Mouse (Mus musculus) heart, embryonic 15.5 days (tissue): ENCODE measurements around the gene Hmga1. TPM values are rescaled to one million over a fixed set of nuclear protein-coding genes. Genes with fewer than 3 reads are reported as not detected.
A peak's percentile ranks its signal among the peaks of the same experiment; 100 is the strongest.

ENCODE experiments used
- ATAC-seq: fragments of 200-750 bp; cut with Nextera tagmentation; replicated peaks from 2 replicates; pipeline ENCODE4 v1.8.0; 2017; ENCODE audit warnings: low read depth, moderate TSS enrichment; ENCODE audit not compliant: insufficient number of reproducible peaks, insufficient read depth, low FRiP score
- H3K27ac ChIP-seq: fragments of 300-500 bp; sonication (generic); 2 replicates; pipeline ENCODE4 v1.5.1; 2015; ENCODE audit warnings: mild to moderate bottlenecking, inconsistent platforms
- H3K27me3 ChIP-seq: fragments of 300-500 bp; sonication (generic); 2 replicates; pipeline ENCODE4 v1.6.1; 2015; ENCODE audit warnings: inconsistent platforms
- H3K36me3 ChIP-seq: fragments of 300-500 bp; sonication (generic); 2 replicates; pipeline ENCODE4 v1.6.1; 2015; ENCODE audit warnings: mild to moderate bottlenecking, inconsistent platforms
- H3K4me1 ChIP-seq: fragments of 300-500 bp; sonication (generic); replicated peaks from 2 replicates; pipeline ENCODE4 v1.6.1; 2015; ENCODE audit warnings: inconsistent platforms
- H3K4me2 ChIP-seq: fragments of 300-500 bp; sonication (generic); 2 replicates; pipeline ENCODE4 v1.6.1; 2015; ENCODE audit warnings: inconsistent platforms, mild to moderate bottlenecking, moderate library complexity
- H3K4me3 ChIP-seq: fragments of 300-500 bp; sonication (generic); 2 replicates; pipeline ENCODE4 v1.5.1; 2015; ENCODE audit warnings: mild to moderate bottlenecking, inconsistent platforms
- H3K9ac ChIP-seq: fragments of 300-500 bp; sonication (generic); 2 replicates; pipeline ENCODE4 v1.6.1; 2015; ENCODE audit warnings: mild to moderate bottlenecking, inconsistent platforms
- H3K9me3 ChIP-seq: fragments of 300-500 bp; sonication (generic); replicated peaks from 2 replicates; pipeline ENCODE4 v1.6.1; 2016; ENCODE audit warnings: inconsistent platforms
- WGBS: fragments of 180-500 bp; shearing (Covaris S2); methylation state at CpG from one replicate; pipeline ENCODE4 v1.1.7; 2015; ENCODE audit warnings: mixed read lengths; 5-methylcytosine and 5-hydroxymethylcytosine counted together
- polyA plus RNA-seq: library from polyadenylated mRNA; unstranded; fragments of >200 nt; fragmentation: Nextera tagmentation; extraction: Ambion mirVana; gene quantifications from 2 replicates; pipeline ENCODE4 v1.2.1, GENCODE M21; 2015

Gene Hmga1
- polyA plus RNA-seq, 1 experiment from 2014 or later: 95.0 TPM

- no peak for ATAC-seq
- Histone ChIP-seq H3K4me3 (no peak overlapping the region), H3K4me1 (peaks cover 43% of the 10 kb centered on the region), H3K27ac (no peak overlapping the region), H3K9ac (no peak overlapping the region), H3K27me3 (no peaks in the 10 kb centered on the region), H3K4me2 (no peak overlapping the region), H3K9me3 (no peaks in the 10 kb centered on the region), H3K36me3 (peaks cover 68% of the 10 kb centered on the region)
- 93% methylated on average over 10 of the region's 10 CpGs for WGBS
Measured at GRCm38 (mm10) chr17:27578487-27578886, 22.2 kb downstream of the Hmga1 start.

GRCm38 (mm10) chr17:27579816-27580215 lies 23.5 kb downstream of the Hmga1 start:
- ATAC-seq: no peak
- Histone ChIP-seq H3K9ac (no peak overlapping the region), H3K4me1 (peaks cover 37% of the 10 kb centered on the region), H3K4me2 (no peak overlapping the region), H3K4me3 (no peak overlapping the region), H3K9me3 (no peaks in the 10 kb centered on the region), H3K27ac (0 out of 2 replicates have a peak overlapping the region, but pooled peaks have one; percentile 20), H3K36me3 (peaks cover 68% of the 10 kb centered on the region), H3K27me3 (no peaks in the 10 kb centered on the region)
- 77% methylated on average over 8 of the region's 8 CpGs for WGBS

- peaks cover 30% of the 10 kb centered on the region for H3K4me1 ChIP-seq
- H3K4me2 ChIP-seq: no peak overlapping the region
- no peak overlapping the region for H3K4me3 ChIP-seq
- WGBS: 82% methylated on average over 20 of the region's 20 CpGs
- no peak for ATAC-seq
- H3K27ac ChIP-seq: no peak overlapping the region
- H3K9ac ChIP-seq: no peak overlapping the region
- peaks cover 75% of the 10 kb centered on the region for H3K36me3 ChIP-seq
- H3K9me3 ChIP-seq: no peaks in the 10 kb centered on the region
- H3K27me3 ChIP-seq: no peaks in the 10 kb centered on the region
Measured at GRCm38 (mm10) chr17:27580392-27581068, 24.2 kb downstream of the Hmga1 start.

GRCm38 (mm10) chr17:27583185-27583894 lies 27.0 kb downstream of the Hmga1 start:
- 76% methylated on average over 13 of the region's 13 CpGs for WGBS

GRCm38 (mm10) chr17:27586661-27587060 lies 30.4 kb downstream of the Hmga1 start:
- Histone ChIP-seq H3K4me2 (peak overlapping the region; percentile 46), H3K27ac (peak overlapping the region; percentile 95), H3K9ac (peak overlapping the region; percentile 44; the same call in 1 of the 2 replicates), H3K4me3 (no peak overlapping the region), H3K9me3 (no peaks in the 10 kb centered on the region), H3K36me3 (peaks cover 32% of the 10 kb centered on the region), H3K27me3 (no peaks in the 10 kb centered on the region), H3K4me1 (peaks cover 67% of the 10 kb centered on the region)
- peak; percentile 63; the same call in 1 of the 2 replicates for ATAC-seq
- 42% methylated on average over 9 of the region's 9 CpGs for WGBS

More at GRCm38 (mm10) chr17:27583185-27583894, 27.0 kb downstream of the Hmga1 start:
- H3K36me3 ChIP-seq: peaks cover 62% of the 10 kb centered on the region
- H3K4me3 ChIP-seq: no peak overlapping the region
- H3K27ac ChIP-seq: no peak overlapping the region
- H3K4me2 ChIP-seq: no peak overlapping the region
- H3K27me3 ChIP-seq: no peaks in the 10 kb centered on the region
- H3K9me3 ChIP-seq: no peaks in the 10 kb centered on the region
- no peak overlapping the region for H3K9ac ChIP-seq
- peaks cover 41% of the 10 kb centered on the region for H3K4me1 ChIP-seq
- no peak for ATAC-seq

- WGBS: 31% methylated on average over 12 of the region's 12 CpGs
- Histone ChIP-seq H3K4me3 (no peak overlapping the region), H3K9ac (peak overlapping the region; percentile 44; the same call in 1 of the 2 replicates), H3K4me2 (peak overlapping the region; percentile 46), H3K27me3 (no peaks in the 10 kb centered on the region), H3K4me1 (peaks cover 73% of the 10 kb centered on the region), H3K27ac (peak overlapping the region; percentile 95), H3K36me3 (peaks cover 26% of the 10 kb centered on the region), H3K9me3 (no peaks in the 10 kb centered on the region)
- peak; percentile 78 for ATAC-seq
Measured at GRCm38 (mm10) chr17:27587252-27587651, 31.0 kb downstream of the Hmga1 start.

GRCm38 (mm10) chr17:27588231-27588630 lies 31.9 kb downstream of the Hmga1 start:
- H3K4me3 ChIP-seq: no peak overlapping the region
- H3K36me3 ChIP-seq: peaks cover 25% of the 10 kb centered on the region; the same call in 1 of the 2 replicates
- peak overlapping the region; percentile 95 for H3K27ac ChIP-seq
- no peaks in the 10 kb centered on the region for H3K27me3 ChIP-seq
- no peak for ATAC-seq
- WGBS: 54% methylated on average over 8 of the region's 8 CpGs
- H3K4me2 ChIP-seq: no peak overlapping the region
- no peak overlapping the region for H3K9ac ChIP-seq
- H3K4me1 ChIP-seq: peaks cover 74% of the 10 kb centered on the region
- H3K9me3 ChIP-seq: no peaks in the 10 kb centered on the region

- WGBS: 84% methylated on average over 12 of the region's 12 CpGs
- no peak overlapping the region for H3K9ac ChIP-seq
- peaks cover 25% of the 10 kb centered on the region for H3K36me3 ChIP-seq
- peaks cover 82% of the 10 kb centered on the region for H3K4me1 ChIP-seq
- H3K27me3 ChIP-seq: no peaks in the 10 kb centered on the region
- H3K4me3 ChIP-seq: no peak overlapping the region
- no peak overlapping the region for H3K4me2 ChIP-seq
- H3K27ac ChIP-seq: peak overlapping the region; percentile 39
- no peak for ATAC-seq
- H3K9me3 ChIP-seq: no peaks in the 10 kb centered on the region
Measured at GRCm38 (mm10) chr17:27591826-27592564, 35.7 kb downstream of the Hmga1 start.

GRCm38 (mm10) chr17:27592565-27592910 lies 36.2 kb downstream of the Hmga1 start:
- Histone ChIP-seq H3K4me1 (peaks cover 82% of the 10 kb centered on the region), H3K27ac (no peak overlapping the region), H3K4me3 (no peak overlapping the region), H3K9ac (no peak overlapping the region), H3K27me3 (no peaks in the 10 kb centered on the region), H3K4me2 (no peak overlapping the region), H3K9me3 (no peaks in the 10 kb centered on the region), H3K36me3 (peaks cover 25% of the 10 kb centered on the region)
- WGBS: 86% methylated on average over 7 of the region's 7 CpGs
- ATAC-seq: no peak

GRCm38 (mm10) chr17:27595659-27596375 lies 39.5 kb downstream of the Hmga1 start:
- H3K4me2 ChIP-seq: peak overlapping the region; percentile 5; the same call in 1 of the 2 replicates
- H3K9ac ChIP-seq: peak overlapping the region; percentile 30; the same call in 1 of the 2 replicates
- H3K27ac ChIP-seq: peak overlapping the region; percentile 97
- peaks cover 74% of the 10 kb centered on the region for H3K4me1 ChIP-seq
- peaks cover 25% of the 10 kb centered on the region for H3K36me3 ChIP-seq
- ATAC-seq: no peak; the same call in 1 of the 2 replicates
- H3K4me3 ChIP-seq: no peak overlapping the region
- 51% methylated on average over 15 of the region's 15 CpGs for WGBS
- H3K27me3 ChIP-seq: no peaks in the 10 kb centered on the region
- H3K9me3 ChIP-seq: no peaks in the 10 kb centered on the region
